Mouse (Mus musculus) heart, postnatal 0 days (tissue): ENCODE measurements around the gene Disp1.

ENCODE experiments used
- CTCF ChIP-seq: IDR thresholded peaks from 2 replicates; pipeline ENCODE4 v1.5.1; 2016; ENCODE audit warnings: antibody characterized with exemption, control low read depth, low read depth
- EP300 ChIP-seq: IDR thresholded peaks from 2 replicates; pipeline ENCODE4 v1.6.1; 2016; ENCODE audit warnings: antibody characterized with exemption, low read depth

DNA sequence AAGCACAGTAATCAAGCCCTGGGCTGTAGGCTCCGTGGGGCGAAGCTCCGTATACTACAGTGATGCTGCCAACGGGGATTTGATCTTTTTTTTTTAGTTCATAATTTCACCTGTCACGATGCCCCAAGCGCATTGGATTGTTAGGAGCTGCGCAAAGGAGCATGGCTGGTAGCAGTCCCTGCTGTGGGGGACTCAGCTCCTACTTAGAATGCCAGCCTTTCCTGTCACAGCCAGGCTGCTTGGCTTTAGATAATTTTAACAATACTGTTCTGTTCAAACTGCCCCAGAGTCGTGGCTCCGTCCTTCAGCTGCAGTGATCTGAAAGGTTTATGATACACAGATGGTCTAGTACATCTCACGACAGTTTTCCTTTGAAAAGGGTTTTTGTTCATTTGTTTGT lies 29.9 kb downstream of the Disp1 start:
- TF ChIP-seq CTCF (no peak), EP300 (no peak)
